Mouse (Mus musculus): ENCODE measurements around the gene Pxylp1. TPM values are rescaled to one million over a fixed set of nuclear protein-coding genes. Genes with fewer than 3 reads are reported as not detected.
A peak's percentile ranks its signal among the peaks of the same experiment; 100 is the strongest.

Gene Pxylp1
- total RNA-seq, 2 experiments from 2014 or later, result 15.4 to 16.3 TPM

- no peak for DNase-seq (ENCODE audit: extremely low spot score in 1 of 2, low spot score in 1 of 2)
Observed at GRCm38 (mm10) chr9:96863539-96863938, 28.9 kb downstream of the Pxylp1 start.

GRCm38 (mm10) chr9:96862836-96863235 is 29.6 kb downstream of the Pxylp1 start:
- DNase-seq (ENCODE audit: extremely low spot score in 1 of 2, low spot score in 1 of 2), result no peak

GRCm38 (mm10) chr9:96861092-96861487 is 31.4 kb downstream of the Pxylp1 start:
- no peak for DNase-seq (ENCODE audit: extremely low spot score in 1 of 2, low spot score in 1 of 2)

- DNase-seq (ENCODE audit: extremely low spot score in 1 of 2, low spot score in 1 of 2), result no peak
Observed at GRCm38 (mm10) chr9:96860380-96861091, 31.9 kb downstream of the Pxylp1 start.

- DNase-seq (ENCODE audit: extremely low spot score in 1 of 2, low spot score in 1 of 2), result no peak
Observed at GRCm38 (mm10) chr9:96859027-96859426, 33.4 kb downstream of the Pxylp1 start.

GRCm38 (mm10) chr9:96857838-96858237 is 34.6 kb downstream of the Pxylp1 start:
- DNase-seq (ENCODE audit: extremely low spot score in 1 of 2, low spot score in 1 of 2), result no peak

GRCm38 (mm10) chr9:96853300-96854186 is 38.9 kb downstream of the Pxylp1 start:
- DNase-seq (ENCODE audit: extremely low spot score in 1 of 2, low spot score in 1 of 2), result no peak

- DNase-seq (ENCODE audit: extremely low spot score in 1 of 2, low spot score in 1 of 2), result no peak
Observed at GRCm38 (mm10) chr9:96851634-96852033, 40.8 kb downstream of the Pxylp1 start.

- no peak for DNase-seq (ENCODE audit: extremely low spot score in 1 of 2, low spot score in 1 of 2)
Observed at GRCm38 (mm10) chr9:96851036-96851435, 41.4 kb downstream of the Pxylp1 start.

GRCm38 (mm10) chr9:96849012-96849411 is 43.5 kb downstream of the Pxylp1 start:
- no peak for DNase-seq (ENCODE audit: extremely low spot score in 1 of 2, low spot score in 1 of 2)

GRCm38 (mm10) chr9:96846361-96846760 is 46.1 kb downstream of the Pxylp1 start:
- DNase-seq (ENCODE audit: extremely low spot score in 1 of 2, low spot score in 1 of 2), result no peak

GRCm38 (mm10) chr9:96844798-96845209 is 47.7 kb downstream of the Pxylp1 start:
- DNase-seq (ENCODE audit: extremely low spot score in 1 of 2, low spot score in 1 of 2), result peak in 1 of 2 experiments; percentile 54

- DNase-seq (ENCODE audit: extremely low spot score in 1 of 2, low spot score in 1 of 2), result no peak
Observed at GRCm38 (mm10) chr9:96839376-96839775, 53.1 kb downstream of the Pxylp1 start.

- no peak for DNase-seq (ENCODE audit: extremely low spot score in 1 of 2, low spot score in 1 of 2)
Observed at GRCm38 (mm10) chr9:96838864-96839263, 53.6 kb downstream of the Pxylp1 start.

GRCm38 (mm10) chr9:96837781-96838420 is 54.6 kb downstream of the Pxylp1 start:
- DNase-seq (ENCODE audit: extremely low spot score in 1 of 2, low spot score in 1 of 2), result no peak

GRCm38 (mm10) chr9:96836984-96837383 is 55.5 kb downstream of the Pxylp1 start:
- no peak for DNase-seq (ENCODE audit: extremely low spot score in 1 of 2, low spot score in 1 of 2)

GRCm38 (mm10) chr9:96835374-96835921 is 57.0 kb downstream of the Pxylp1 start:
- no peak for DNase-seq (ENCODE audit: extremely low spot score in 1 of 2, low spot score in 1 of 2)

GRCm38 (mm10) chr9:96833606-96834005 is 58.9 kb downstream of the Pxylp1 start:
- no peak for DNase-seq (ENCODE audit: extremely low spot score in 1 of 2, low spot score in 1 of 2)

GRCm38 (mm10) chr9:96832516-96832915 is 60.0 kb downstream of the Pxylp1 start:
- DNase-seq (ENCODE audit: extremely low spot score in 1 of 2, low spot score in 1 of 2), result no peak

GRCm38 (mm10) chr9:96830856-96831359 is 61.6 kb downstream of the Pxylp1 start:
- no peak for DNase-seq (ENCODE audit: extremely low spot score in 1 of 2, low spot score in 1 of 2)

GRCm38 (mm10) chr9:96829682-96830081 is 62.8 kb downstream of the Pxylp1 start:
- no peak for DNase-seq (ENCODE audit: extremely low spot score in 1 of 2, low spot score in 1 of 2)
